Mouse (Mus musculus) midbrain, embryonic 13.5 days (tissue): ENCODE measurements at regions not wholly inside any gene's neighbourhood (a gene's known extent, or its start where the extent isn't known, plus 50 kb on each side); places are given as distances from the start of the nearest gene placed in this dataset.

ENCODE experiments used
- ATAC-seq: fragments of 200-750 bp; cut with Nextera tagmentation; 2 replicates; pipeline ENCODE4 v1.8.0; 2017; ENCODE audit warnings: mild to moderate bottlenecking, moderate TSS enrichment, moderate library complexity
- H3K27ac ChIP-seq: fragments of 300-500 bp; sonication (generic); 2 replicates; pipeline ENCODE4 v1.5.1; 2015; ENCODE audit warnings: inconsistent platforms, mild to moderate bottlenecking, moderate library complexity
- H3K27me3 ChIP-seq: fragments of 300-500 bp; sonication (generic); 2 replicates; pipeline ENCODE4 v1.6.1; 2015; ENCODE audit warnings: mild to moderate bottlenecking, inconsistent platforms
- H3K36me3 ChIP-seq: fragments of 300-500 bp; sonication (generic); 2 replicates; pipeline ENCODE4 v1.6.1; 2015; ENCODE audit warnings: mild to moderate bottlenecking, inconsistent platforms
- H3K4me1 ChIP-seq: fragments of 300-500 bp; sonication (generic); replicated peaks from 2 replicates; pipeline ENCODE4 v1.6.1; 2015; ENCODE audit warnings: inconsistent platforms
- H3K4me2 ChIP-seq: fragments of 300-500 bp; sonication (generic); replicated peaks from 2 replicates; pipeline ENCODE4 v1.6.1; 2015; ENCODE audit warnings: moderate library complexity, mild to moderate bottlenecking, inconsistent platforms
- H3K4me3 ChIP-seq: fragments of 300-500 bp; sonication (generic); replicated peaks from 2 replicates; pipeline ENCODE4 v1.5.1; 2015; ENCODE audit warnings: mild to moderate bottlenecking, inconsistent platforms
- H3K9ac ChIP-seq: fragments of 300-500 bp; sonication (generic); replicated peaks from 2 replicates; pipeline ENCODE4 v1.6.1; 2015; ENCODE audit warnings: mild to moderate bottlenecking, inconsistent platforms
- H3K9me3 ChIP-seq: fragments of 300-500 bp; sonication (generic); 2 replicates; pipeline ENCODE4 v1.6.1; 2016; ENCODE audit warnings: mild to moderate bottlenecking, inconsistent platforms
- WGBS: fragments of 180-500 bp; shearing (Covaris S2); methylation state at CpG from one replicate; pipeline ENCODE4 v1.1.7; 2015; 5-methylcytosine and 5-hydroxymethylcytosine counted together

DNA sequence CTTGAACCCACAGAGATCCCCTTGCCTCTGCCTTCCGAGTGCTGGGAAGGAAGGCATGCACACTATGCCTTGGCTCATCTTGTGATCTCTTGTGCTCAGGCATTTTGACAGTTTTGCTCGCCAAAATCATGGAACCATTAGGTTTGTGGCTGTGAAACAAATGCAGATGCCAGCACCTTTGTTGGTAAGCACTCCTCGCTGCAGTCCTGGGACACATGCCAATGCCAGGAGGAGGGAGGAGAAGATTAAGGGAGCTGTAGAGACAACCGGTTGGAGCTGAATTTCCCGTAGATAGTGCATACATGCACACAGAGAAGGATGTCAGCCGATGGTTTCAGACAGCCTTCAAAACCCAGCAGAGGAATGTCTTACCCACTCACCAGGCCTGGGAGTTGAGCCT lies 275.5 kb downstream of the Spry2 start:
- no peak for ATAC-seq

DNA sequence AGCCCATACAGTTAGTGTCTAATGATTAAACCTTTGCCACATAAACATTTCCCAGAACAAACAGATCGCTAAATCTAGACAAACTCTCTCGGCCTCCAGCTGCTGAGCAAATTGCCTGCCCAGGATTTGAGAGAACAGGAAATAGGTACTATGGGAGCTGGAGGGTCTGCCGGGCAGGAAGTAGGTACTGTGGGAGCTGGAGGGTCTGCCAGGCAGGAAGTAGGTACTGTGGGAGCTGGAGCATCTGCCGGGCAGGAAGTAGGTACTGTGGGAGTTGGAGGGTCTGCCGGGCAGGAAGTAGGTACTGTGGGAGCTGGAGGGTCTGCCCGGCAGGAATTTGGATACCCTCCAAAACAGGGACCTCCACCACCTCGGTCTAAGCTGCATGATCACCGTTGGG lies 277.2 kb downstream of the Spry2 start:
- 94% methylated on average over 8 of the region's 8 CpGs for WGBS
- ATAC-seq: no peak
- H3K27me3 ChIP-seq: no peaks in the 10 kb centered on the region

More for the DNA sequence above, 275.5 kb downstream of the Spry2 start:
- Histone ChIP-seq H3K36me3 (no peaks in the 10 kb centered on the region), H3K4me3 (no peak overlapping the region), H3K9ac (no peak overlapping the region), H3K4me1 (no peaks in the 10 kb centered on the region), H3K9me3 (no peaks in the 10 kb centered on the region), H3K4me2 (no peak overlapping the region), H3K27me3 (no peaks in the 10 kb centered on the region), H3K27ac (no peak overlapping the region)
- WGBS: 70% methylated on average over 6 of the region's 6 CpGs

DNA sequence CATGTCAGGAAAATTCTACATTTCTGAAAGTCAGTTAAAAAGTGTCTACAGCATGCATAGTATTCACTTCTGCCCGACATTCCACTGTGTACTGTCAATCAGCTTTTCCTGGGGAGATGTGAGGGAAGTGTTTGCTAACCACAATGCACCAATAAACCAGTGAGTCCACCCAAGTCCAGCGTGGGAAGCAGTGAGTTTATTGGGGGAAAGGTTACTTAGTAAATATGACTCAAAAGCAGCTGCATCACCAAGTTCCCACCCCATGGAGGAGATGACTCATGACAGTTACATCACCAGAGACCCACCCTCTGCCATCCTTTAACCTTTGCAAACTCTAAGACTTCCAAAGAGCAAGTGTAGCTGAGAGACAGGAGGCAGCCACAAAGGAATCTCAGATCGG lies 280.9 kb downstream of the Spry2 start:
- 86% methylated on average over 3 of the region's 3 CpGs for WGBS
- Histone ChIP-seq H3K9ac (no peak overlapping the region), H3K4me2 (no peak overlapping the region), H3K27ac (no peak overlapping the region), H3K4me3 (no peak overlapping the region), H3K9me3 (no peaks in the 10 kb centered on the region), H3K4me1 (no peaks in the 10 kb centered on the region), H3K27me3 (no peaks in the 10 kb centered on the region), H3K36me3 (no peaks in the 10 kb centered on the region)
- no peak for ATAC-seq

More for the DNA sequence above, 277.2 kb downstream of the Spry2 start:
- Histone ChIP-seq H3K36me3 (no peaks in the 10 kb centered on the region), H3K4me3 (no peak overlapping the region), H3K27ac (no peak overlapping the region), H3K9me3 (no peaks in the 10 kb centered on the region), H3K9ac (no peak overlapping the region), H3K4me2 (no peak overlapping the region), H3K4me1 (no peaks in the 10 kb centered on the region)

DNA sequence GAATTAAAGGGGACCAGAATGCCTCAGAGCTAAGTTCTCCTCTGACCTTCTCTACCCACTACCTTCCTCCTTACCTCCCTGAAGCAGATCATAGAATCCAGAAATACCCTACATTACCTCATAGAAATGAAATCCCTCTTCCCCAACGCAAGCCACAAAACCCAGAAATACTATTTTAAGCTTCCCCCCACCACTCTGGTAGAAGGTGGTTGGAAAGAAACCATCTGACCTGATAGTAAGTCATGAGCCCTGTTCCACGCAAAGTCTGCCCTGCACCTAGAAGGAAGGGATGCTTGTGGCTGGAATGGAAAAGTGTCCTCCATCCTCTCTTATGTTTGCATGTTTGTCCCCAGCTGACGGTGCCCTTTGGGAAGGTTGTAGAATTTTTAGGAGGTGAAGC lies 283.8 kb downstream of the Spry2 start:
- H3K27ac ChIP-seq: no peak overlapping the region
- 93% methylated on average over 3 of the region's 3 CpGs for WGBS
- ATAC-seq: no peak

DNA sequence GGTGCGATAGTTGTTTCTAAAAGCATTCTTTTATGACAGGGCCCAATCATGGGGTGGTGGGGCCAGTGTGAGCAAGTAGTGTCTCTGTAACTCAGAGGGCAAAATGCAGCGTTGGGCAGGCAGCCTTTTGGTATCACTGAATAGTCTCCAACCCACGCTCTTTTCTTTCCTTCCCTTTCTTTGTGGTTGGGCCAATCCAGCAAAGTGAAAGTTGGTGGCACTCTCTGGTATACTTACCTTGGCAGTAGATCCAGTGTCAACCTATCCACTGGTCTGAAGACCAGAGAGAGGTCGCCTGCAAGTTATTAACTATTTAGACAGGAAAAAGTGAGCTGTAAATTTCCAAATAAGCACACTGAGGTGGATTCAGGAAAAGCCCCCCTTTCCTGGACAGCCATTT lies 287.8 kb downstream of the Spry2 start:
- WGBS: 88% methylated on average over 4 of the region's 4 CpGs
- no peaks in the 10 kb centered on the region for H3K27me3 ChIP-seq

More for the DNA sequence above, 283.8 kb downstream of the Spry2 start:
- no peaks in the 10 kb centered on the region for H3K4me1 ChIP-seq
- H3K27me3 ChIP-seq: no peaks in the 10 kb centered on the region
- H3K4me2 ChIP-seq: no peak overlapping the region
- no peaks in the 10 kb centered on the region for H3K9me3 ChIP-seq
- no peak overlapping the region for H3K9ac ChIP-seq
- H3K4me3 ChIP-seq: no peak overlapping the region
- H3K36me3 ChIP-seq: no peaks in the 10 kb centered on the region

DNA sequence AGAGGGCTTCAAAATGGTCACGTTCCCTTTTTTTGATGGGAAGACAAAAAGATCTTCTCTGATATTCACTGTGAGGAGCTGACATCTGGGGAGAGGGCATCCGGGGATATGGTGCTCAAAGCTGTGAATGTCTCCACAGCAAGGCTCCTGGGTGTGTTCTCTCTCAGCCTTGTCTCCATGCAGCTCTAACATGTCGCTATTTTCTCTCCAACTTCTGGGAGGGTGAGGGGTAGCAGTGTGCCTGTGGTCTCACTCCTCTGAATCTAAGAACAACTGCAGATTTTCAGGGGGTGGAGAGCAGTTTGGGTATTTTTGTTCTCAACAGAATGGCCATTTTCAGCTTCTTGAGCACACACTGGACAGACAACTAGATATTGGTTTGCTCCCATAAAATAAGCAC lies 290.1 kb downstream of the Spry2 start:
- Histone ChIP-seq H3K27ac (no peak overlapping the region), H3K4me3 (no peak overlapping the region), H3K9ac (no peak overlapping the region), H3K4me1 (no peaks in the 10 kb centered on the region), H3K4me2 (no peak overlapping the region), H3K36me3 (no peaks in the 10 kb centered on the region), H3K27me3 (no peaks in the 10 kb centered on the region), H3K9me3 (no peaks in the 10 kb centered on the region)
- 73% methylated on average over 3 of the region's 3 CpGs for WGBS
- ATAC-seq: no peak

More for the DNA sequence above, 287.8 kb downstream of the Spry2 start:
- H3K9me3 ChIP-seq: no peaks in the 10 kb centered on the region
- no peaks in the 10 kb centered on the region for H3K4me1 ChIP-seq
- no peak overlapping the region for H3K4me2 ChIP-seq
- no peaks in the 10 kb centered on the region for H3K36me3 ChIP-seq
- H3K27ac ChIP-seq: no peak overlapping the region
- H3K4me3 ChIP-seq: no peak overlapping the region
- no peak for ATAC-seq
- H3K9ac ChIP-seq: no peak overlapping the region

DNA sequence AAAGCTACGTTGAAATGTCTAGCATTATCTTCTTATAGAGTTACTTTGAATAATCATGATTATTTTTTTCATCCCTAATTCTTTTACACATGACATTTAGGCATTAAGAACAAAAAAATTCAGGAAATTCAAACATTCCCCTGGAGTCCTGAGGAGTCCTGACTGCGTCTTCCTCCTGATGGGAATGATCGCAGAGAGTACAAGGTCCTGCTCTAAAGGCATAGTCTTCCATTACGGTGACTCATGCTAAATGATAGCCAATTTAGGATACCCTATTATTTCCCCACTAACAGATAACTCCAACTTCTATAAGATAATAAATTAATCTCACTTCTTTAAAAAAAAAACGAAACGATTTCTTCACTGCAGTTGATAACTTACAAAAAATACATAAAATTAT lies 292.2 kb downstream of the Spry2 start:
- WGBS: 94% methylated on average over 6 of the region's 6 CpGs
- Histone ChIP-seq H3K9me3 (no peaks in the 10 kb centered on the region), H3K27ac (no peak overlapping the region), H3K36me3 (no peaks in the 10 kb centered on the region), H3K4me1 (no peaks in the 10 kb centered on the region), H3K4me3 (no peak overlapping the region), H3K4me2 (no peak overlapping the region), H3K9ac (no peak overlapping the region), H3K27me3 (no peaks in the 10 kb centered on the region)
- no peak for ATAC-seq

DNA sequence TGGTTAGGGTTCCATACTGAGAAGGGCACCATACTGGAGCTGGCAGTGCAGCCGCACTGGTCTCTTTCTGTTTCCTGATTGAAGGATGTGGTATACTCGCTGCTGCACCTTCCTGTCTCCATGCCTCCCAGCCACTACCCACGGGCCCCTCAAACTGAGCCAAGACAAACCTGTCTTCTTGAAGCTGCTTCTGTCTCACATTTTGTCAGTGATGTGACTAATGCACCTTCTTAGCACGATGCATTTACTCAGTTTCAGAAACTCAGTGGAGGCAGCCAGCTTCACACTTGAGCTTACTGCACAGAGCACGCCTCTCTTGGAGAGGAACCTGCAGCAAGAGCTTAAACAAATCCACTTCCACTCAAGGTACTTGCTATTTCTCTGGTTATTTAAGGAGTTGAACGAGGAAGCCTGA lies 293.6 kb downstream of the Spry2 start:
- WGBS: 80% methylated on average over 6 of the region's 6 CpGs
- no peaks in the 10 kb centered on the region for H3K27me3 ChIP-seq
- H3K27ac ChIP-seq: no peak overlapping the region
- no peaks in the 10 kb centered on the region for H3K9me3 ChIP-seq
- H3K4me1 ChIP-seq: no peaks in the 10 kb centered on the region
- no peak overlapping the region for H3K9ac ChIP-seq
- H3K36me3 ChIP-seq: no peaks in the 10 kb centered on the region
- H3K4me3 ChIP-seq: no peak overlapping the region
- no peak for ATAC-seq
- no peak overlapping the region for H3K4me2 ChIP-seq

DNA sequence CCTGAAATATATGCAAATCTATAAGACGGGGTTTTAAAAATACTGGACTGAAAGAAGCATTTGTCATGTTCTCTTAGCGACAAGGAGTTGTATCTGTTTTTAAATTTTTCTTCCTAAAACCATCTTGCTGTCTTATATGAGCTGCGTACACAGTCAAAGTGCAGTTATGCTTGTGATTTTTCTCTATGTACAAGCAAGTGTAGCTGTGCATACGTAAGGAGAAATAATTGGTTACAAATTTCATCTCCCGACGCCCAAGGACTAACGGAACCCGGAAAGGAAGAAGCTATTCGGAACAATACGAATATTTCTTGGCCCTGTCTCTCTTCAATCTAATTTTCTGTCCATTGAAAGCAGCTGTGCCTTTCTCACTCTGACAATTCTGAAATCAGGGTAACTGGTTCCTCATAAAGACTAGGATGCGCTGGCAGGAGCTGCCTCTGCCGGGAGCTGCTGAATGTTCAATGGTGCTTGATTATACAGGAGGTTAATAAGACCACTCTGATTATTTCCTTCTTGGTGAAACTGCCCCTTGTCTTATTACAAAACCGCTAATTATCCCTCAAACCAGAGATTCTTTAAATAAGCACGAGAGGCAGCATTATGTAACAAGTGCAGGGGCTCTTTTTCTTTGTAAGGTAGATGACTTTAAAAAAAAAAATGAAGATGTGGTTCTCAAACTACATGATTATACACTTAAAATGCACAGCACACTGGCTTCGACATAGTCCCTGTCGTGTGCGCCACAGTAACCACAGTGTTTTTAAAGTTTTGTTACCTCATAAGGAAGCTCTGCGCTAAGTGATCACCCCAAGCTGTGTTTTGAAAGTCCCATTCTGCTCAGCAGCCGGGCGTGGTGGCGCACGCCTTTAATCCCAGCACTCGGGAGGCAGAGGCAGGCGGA lies 296.8 kb downstream of the Spry2 start:
- H3K36me3 ChIP-seq: no peaks in the 10 kb centered on the region
- 0 out of 2 replicates have a peak, but pooled peaks have one; percentile 30 for ATAC-seq
- H3K27me3 ChIP-seq: no peaks in the 10 kb centered on the region
- H3K9me3 ChIP-seq: no peaks in the 10 kb centered on the region
- H3K27ac ChIP-seq: no peak overlapping the region
- no peaks in the 10 kb centered on the region for H3K4me1 ChIP-seq
- H3K9ac ChIP-seq: no peak overlapping the region
- H3K4me2 ChIP-seq: no peak overlapping the region
- 80% methylated on average over 24 of the region's 24 CpGs for WGBS
- no peak overlapping the region for H3K4me3 ChIP-seq

DNA sequence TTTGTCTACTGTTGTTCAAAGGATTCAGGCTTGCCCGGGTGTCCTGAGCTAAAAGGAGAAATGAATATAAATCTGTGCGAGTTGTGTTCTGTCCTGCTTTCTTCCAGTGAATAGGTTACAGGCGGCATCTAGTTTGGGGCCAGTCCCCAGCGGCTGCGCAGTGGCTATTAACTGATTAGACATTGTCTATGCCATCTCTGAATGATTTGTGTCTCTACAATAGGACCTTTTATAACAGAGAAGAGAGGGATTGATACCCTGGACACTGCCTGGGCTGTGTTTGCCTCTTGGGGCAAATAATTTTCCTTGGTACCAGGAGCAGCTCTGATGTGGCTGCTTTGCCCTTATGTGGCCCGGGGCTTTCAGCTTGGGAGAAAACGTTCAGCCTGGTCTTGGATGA lies 306.9 kb downstream of the Spry2 start:
- 72% methylated on average over 7 of the region's 7 CpGs for WGBS
- no peak overlapping the region for H3K4me3 ChIP-seq
- H3K4me2 ChIP-seq: no peak overlapping the region
- H3K9ac ChIP-seq: no peak overlapping the region
- peaks cover 14% of the 10 kb centered on the region for H3K4me1 ChIP-seq
- no peaks in the 10 kb centered on the region for H3K9me3 ChIP-seq
- no peaks in the 10 kb centered on the region for H3K27me3 ChIP-seq
- no peak overlapping the region for H3K27ac ChIP-seq
- ATAC-seq: no peak
- H3K36me3 ChIP-seq: no peaks in the 10 kb centered on the region

DNA sequence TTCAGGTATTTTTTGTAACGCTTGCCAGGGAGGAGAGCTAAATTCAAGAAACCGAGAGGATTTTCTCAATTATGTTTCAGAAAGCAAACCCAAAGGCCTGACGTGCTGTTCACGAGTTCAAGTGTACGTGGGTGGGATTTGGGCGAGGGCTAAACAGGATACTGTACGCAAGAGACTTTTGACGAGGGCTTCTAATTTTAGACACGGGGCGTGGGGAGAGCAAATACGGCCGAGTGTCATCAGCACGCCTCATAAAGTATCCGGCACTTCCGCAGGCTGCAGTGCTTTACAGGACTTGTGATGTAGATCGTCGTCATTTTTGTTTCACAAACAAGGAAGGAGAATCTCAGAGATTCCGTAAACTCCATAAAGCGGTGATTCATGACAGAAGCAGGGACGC lies 307.4 kb downstream of the Spry2 start:
- ATAC-seq: no peak
- 92% methylated on average over 20 of the region's 20 CpGs for WGBS
- no peak overlapping the region for H3K4me2 ChIP-seq
- no peak overlapping the region for H3K9ac ChIP-seq
- H3K9me3 ChIP-seq: no peaks in the 10 kb centered on the region
- H3K4me3 ChIP-seq: no peak overlapping the region
- H3K36me3 ChIP-seq: no peaks in the 10 kb centered on the region
- H3K27me3 ChIP-seq: no peaks in the 10 kb centered on the region
- peaks cover 14% of the 10 kb centered on the region for H3K4me1 ChIP-seq
- 0 out of 2 replicates have a peak overlapping the region, but pooled peaks have one; percentile 17 for H3K27ac ChIP-seq

DNA sequence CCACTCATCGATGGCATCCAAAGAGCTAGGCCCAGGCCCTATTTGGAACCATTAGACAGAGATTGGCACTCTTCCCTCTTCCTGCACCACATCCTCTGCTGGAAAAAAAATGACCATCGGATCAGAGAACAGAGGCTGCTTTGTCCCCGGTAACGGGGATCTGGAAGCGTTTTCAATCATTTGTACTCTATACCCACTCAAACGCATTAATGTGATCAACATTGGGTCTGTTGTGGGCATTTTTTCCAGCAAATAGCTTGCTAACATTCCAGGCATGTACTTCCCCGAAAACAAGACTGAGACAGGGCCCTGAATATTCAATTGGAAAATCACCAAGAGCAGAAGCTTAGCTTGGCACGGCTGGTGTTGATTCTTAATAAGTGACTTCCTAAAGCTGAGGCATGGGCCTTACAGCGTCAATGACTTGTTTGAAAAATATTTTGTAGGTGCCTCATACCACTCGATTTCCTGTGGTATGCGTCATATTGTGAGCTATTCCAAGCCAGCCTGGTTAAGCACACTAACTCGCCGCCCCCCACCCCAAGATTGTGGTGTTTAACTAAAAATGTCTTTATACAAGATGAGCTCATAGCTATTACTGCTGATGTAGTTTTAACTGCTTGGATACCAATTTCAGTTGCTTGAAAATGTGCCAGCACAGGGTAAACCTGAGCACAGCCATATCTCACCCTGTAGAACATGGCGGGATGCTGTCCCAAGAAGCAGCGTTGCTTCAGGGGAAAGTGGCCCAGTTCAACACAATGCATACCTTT lies 308.0 kb downstream of the Spry2 start:
- WGBS: 57% methylated on average over 15 of the region's 15 CpGs
- no peaks in the 10 kb centered on the region for H3K27me3 ChIP-seq
- H3K4me1 ChIP-seq: peaks cover 14% of the 10 kb centered on the region
- no peak overlapping the region for H3K4me3 ChIP-seq
- peak overlapping the region; percentile 17 for H3K27ac ChIP-seq
- H3K4me2 ChIP-seq: no peak overlapping the region
- no peaks in the 10 kb centered on the region for H3K36me3 ChIP-seq
- H3K9ac ChIP-seq: no peak overlapping the region
- H3K9me3 ChIP-seq: no peaks in the 10 kb centered on the region
- ATAC-seq: peak; percentile 91
